Mouse (Mus musculus): ENCODE measurements around the gene Prr15l. TPM values are rescaled to one million over a fixed set of nuclear protein-coding genes. Genes with fewer than 3 reads are reported as not detected.

Prr15l gene
- polyA plus RNA-seq, 1 experiment: 8.9 TPM

- DNase-seq (ENCODE audit: low spot score): no peak
Measured at GRCm38 (mm10) chr11:96919003-96919402, 8.9 kb upstream of the Prr15l start.

- DNase-seq (ENCODE audit: low spot score): no peak
Measured at GRCm38 (mm10) chr11:96924861-96925260, 3.0 kb upstream of the Prr15l start.

- DNase-seq (ENCODE audit: low spot score): no peak
Measured at GRCm38 (mm10) chr11:96925469-96926148, 2.3 kb upstream of the Prr15l start.

- DNase-seq (ENCODE audit: low spot score): no peak
Measured at GRCm38 (mm10) chr11:96926587-96926986, 1.3 kb upstream of the Prr15l start.

- DNase-seq (ENCODE audit: low spot score): no peak
Measured at GRCm38 (mm10) chr11:96928691-96929090, 787 bp downstream of the Prr15l start.

GRCm38 (mm10) chr11:96929096-96929765 lies 1.3 kb downstream of the Prr15l start:
- no peak for DNase-seq (ENCODE audit: low spot score)

- no peak for DNase-seq (ENCODE audit: low spot score)
Measured at GRCm38 (mm10) chr11:96929766-96930331, 1.9 kb downstream of the Prr15l start.

- DNase-seq (ENCODE audit: low spot score): no peak
Measured at GRCm38 (mm10) chr11:96931327-96932062, 3.6 kb downstream of the Prr15l start.

- no peak for DNase-seq (ENCODE audit: low spot score)
Measured at GRCm38 (mm10) chr11:96933562-96934276, 5.8 kb downstream of the Prr15l start.

- no peak for DNase-seq (ENCODE audit: low spot score)
Measured at GRCm38 (mm10) chr11:96934921-96935356, 7.0 kb downstream of the Prr15l start.

GRCm38 (mm10) chr11:96935872-96936650 lies 8.2 kb downstream of the Prr15l start:
- DNase-seq (ENCODE audit: low spot score): no peak

GRCm38 (mm10) chr11:96937549-96938425 lies 9.9 kb downstream of the Prr15l start:
- DNase-seq (ENCODE audit: low spot score): no peak

GRCm38 (mm10) chr11:96938426-96938800 lies 10.5 kb downstream of the Prr15l start:
- no peak for DNase-seq (ENCODE audit: low spot score)

- no peak for DNase-seq (ENCODE audit: low spot score)
Measured at GRCm38 (mm10) chr11:96940578-96941465, 12.9 kb downstream of the Prr15l start.

- no peak for DNase-seq (ENCODE audit: low spot score)
Measured at GRCm38 (mm10) chr11:96941989-96942590, 14.2 kb downstream of the Prr15l start.

- peak; percentile 66 for DNase-seq (ENCODE audit: low spot score)
Measured at GRCm38 (mm10) chr11:96943746-96944304, 15.9 kb downstream of the Prr15l start, which contains the start of gene Pnpo. TSS of gene Pnpo (minus strand) at chr11:96943986.

GRCm38 (mm10) chr11:96944844-96945580 lies 17.1 kb downstream of the Prr15l start:
- no peak for DNase-seq (ENCODE audit: low spot score)

Measured in urinary bladder, adult 2 months (tissue).